Mouse (Mus musculus): ENCODE measurements at regions not wholly inside any gene's neighbourhood (a gene's known extent, or its start where the extent isn't known, plus 50 kb on each side); places are given as distances from the start of the nearest gene placed in this dataset.

DNA sequence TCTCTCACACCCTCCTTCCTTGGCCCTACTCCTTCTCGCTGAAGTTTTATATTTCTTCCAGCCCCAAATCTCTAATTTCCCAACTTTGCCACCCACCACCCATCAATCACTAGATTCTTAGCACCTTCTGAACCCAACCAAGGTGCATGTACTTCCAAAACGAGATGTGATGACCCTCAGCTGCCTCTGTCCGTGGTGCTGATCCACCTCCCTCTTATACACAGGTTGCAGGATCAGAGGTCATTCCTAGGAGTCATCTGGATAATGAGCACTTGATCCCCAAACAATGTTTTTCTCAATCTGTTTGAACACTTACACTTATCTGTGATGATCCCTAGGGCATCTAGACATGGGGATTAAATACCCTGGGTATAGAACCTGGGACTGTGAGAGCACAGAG lies 156.5 kb downstream of the Dhx35 start:
- no peak overlapping the region for H3K4me2 ChIP-seq
- ATAC-seq (ENCODE audit: insufficient read depth) = no peak
- no peaks in the 10 kb centered on the region for H3K4me1 ChIP-seq (replicated peaks)
- no peak overlapping the region for H3K27ac ChIP-seq (replicated peaks)
- no peaks in the 10 kb centered on the region for H3K27me3 ChIP-seq
- H3K4me3 ChIP-seq (replicated peaks) = no peak overlapping the region
- no peaks in the 10 kb centered on the region for H3K36me3 ChIP-seq (replicated peaks)
- H3K9ac ChIP-seq = no peak overlapping the region
- WGBS (ENCODE audit: insufficient replicate concordance) = 24% methylated on average over 3 of the region's 3 CpGs
- no peaks in the 10 kb centered on the region for H3K9me3 ChIP-seq (replicated peaks)

DNA sequence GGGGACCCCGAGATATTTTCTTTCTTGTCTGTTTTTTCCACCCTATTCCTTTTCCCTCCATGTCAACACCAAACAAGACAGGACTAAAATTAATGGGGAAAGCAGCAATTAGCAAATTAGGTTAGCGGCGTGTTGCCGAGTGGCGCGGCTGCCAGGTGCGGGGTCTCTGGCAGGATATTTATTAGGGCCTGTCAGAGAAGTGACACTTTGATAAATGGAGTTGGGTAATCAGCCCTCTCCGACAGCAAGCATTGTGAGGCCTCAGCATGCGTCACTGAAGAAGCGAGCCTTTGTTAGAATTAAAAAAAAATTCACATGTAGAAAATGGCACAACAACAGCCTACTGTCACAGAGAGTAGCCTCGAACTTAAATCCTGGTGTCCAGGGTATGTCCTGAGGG lies 162.3 kb downstream of the Dhx35 start:
- ATAC-seq (ENCODE audit: insufficient read depth) = no peak
- Histone ChIP-seq H3K9ac (no peak overlapping the region), H3K27me3 (no peaks in the 10 kb centered on the region), H3K27ac (replicated peaks) (no peak overlapping the region), H3K9me3 (replicated peaks) (no peaks in the 10 kb centered on the region), H3K4me1 (replicated peaks) (no peaks in the 10 kb centered on the region), H3K4me3 (replicated peaks) (no peak overlapping the region), H3K4me2 (no peak overlapping the region), H3K36me3 (replicated peaks) (no peaks in the 10 kb centered on the region)
- WGBS (ENCODE audit: insufficient replicate concordance) = 46% methylated on average over 11 of the region's 11 CpGs

DNA sequence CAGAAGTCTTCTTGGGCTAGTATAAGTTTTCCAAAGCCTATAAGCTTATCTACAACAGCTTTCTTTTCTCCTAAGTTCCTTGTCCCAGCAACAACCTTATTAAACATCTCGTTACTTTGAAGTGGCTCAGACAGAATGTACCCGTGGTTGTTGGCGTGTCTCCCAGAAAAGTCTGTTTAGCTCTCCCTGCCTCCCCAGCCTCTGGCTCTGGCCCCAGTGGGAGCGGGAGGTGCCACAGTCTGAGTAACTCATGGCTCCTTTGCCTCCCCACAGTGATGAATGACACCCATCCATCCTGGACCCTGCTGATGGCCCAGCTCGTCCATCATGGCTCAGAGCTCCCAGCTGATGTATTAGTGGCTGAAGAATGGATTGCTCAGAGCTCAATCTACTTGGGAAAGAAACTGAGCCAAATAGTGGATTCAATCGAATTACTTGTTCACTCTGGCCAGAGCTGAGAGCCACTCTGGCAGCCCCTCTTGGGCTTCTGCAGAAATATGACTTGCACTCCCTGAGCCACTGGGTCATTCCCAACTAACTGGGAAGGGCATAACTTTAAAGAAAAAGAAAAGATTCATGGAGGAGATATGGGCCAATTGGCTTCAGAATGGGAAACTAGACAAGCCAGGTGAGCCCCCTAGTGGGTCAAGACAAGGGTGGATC lies 170.5 kb downstream of the Dhx35 start:
- no peak overlapping the region for H3K4me2 ChIP-seq
- H3K27me3 ChIP-seq = no peaks in the 10 kb centered on the region
- no peaks in the 10 kb centered on the region for H3K9me3 ChIP-seq (replicated peaks)
- no peak overlapping the region for H3K9ac ChIP-seq
- no peaks in the 10 kb centered on the region for H3K4me1 ChIP-seq (replicated peaks)
- no peak overlapping the region for H3K27ac ChIP-seq (replicated peaks)
- ATAC-seq (ENCODE audit: insufficient read depth) = no peak
- H3K4me3 ChIP-seq (replicated peaks) = no peak overlapping the region
- 52% methylated on average over 6 of the region's 6 CpGs for WGBS (ENCODE audit: insufficient replicate concordance)
- H3K36me3 ChIP-seq (replicated peaks) = no peaks in the 10 kb centered on the region

GRCm38 (mm10) chr2:158972178-158972577 lies 177.6 kb downstream of the Dhx35 start:
- 56% methylated on average over 2 of the region's 2 CpGs for WGBS (ENCODE audit: insufficient replicate concordance)

GRCm38 (mm10) chr2:158985529-158986148 lies 191.0 kb downstream of the Dhx35 start:
- ATAC-seq (ENCODE audit: insufficient read depth) = no peak

More at GRCm38 (mm10) chr2:158972178-158972577, 177.6 kb downstream of the Dhx35 start:
- Histone ChIP-seq H3K4me3 (replicated peaks) (no peak overlapping the region), H3K36me3 (replicated peaks) (no peaks in the 10 kb centered on the region), H3K27ac (replicated peaks) (no peak overlapping the region), H3K27me3 (no peaks in the 10 kb centered on the region), H3K4me1 (replicated peaks) (no peaks in the 10 kb centered on the region), H3K9me3 (replicated peaks) (no peaks in the 10 kb centered on the region), H3K9ac (no peak overlapping the region), H3K4me2 (no peak overlapping the region)
- ATAC-seq (ENCODE audit: insufficient read depth) = no peak

DNA sequence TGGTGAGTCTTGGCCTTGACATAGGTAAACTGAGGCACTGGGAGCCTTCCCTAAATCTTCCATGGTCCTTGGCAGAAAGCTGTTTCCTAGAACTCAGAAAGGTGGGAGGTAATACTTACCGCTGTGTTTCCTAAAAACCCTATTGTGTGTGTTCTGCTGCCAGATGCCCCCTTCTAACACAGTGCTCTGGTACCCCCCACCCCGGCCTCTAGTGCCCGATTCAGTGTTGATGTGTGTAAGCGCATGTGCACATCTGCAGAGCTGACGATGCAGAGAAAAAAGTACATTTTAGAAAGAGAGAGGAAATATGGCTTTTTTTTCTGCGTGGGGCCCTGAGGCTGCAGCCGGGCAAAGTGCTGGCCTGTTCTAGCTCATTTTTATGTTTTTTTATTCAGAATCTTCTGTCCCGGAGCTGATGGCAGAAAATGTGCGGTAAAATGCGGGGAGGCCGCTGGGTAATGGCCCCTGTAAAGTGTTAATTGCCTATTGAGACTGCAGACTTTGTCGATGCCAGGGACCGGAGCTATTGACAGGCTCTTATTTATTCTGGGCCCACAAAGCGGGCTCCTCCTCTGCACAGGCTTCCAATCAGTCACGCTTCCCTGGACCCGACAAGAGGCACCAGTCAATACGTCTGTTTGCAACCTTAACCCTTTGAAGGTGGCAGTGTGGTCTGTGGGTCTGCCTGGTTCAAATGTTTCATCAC lies 208.0 kb downstream of the Dhx35 start:
- no peaks in the 10 kb centered on the region for H3K27me3 ChIP-seq
- no peaks in the 10 kb centered on the region for H3K4me1 ChIP-seq (replicated peaks)
- no peak overlapping the region for H3K27ac ChIP-seq (replicated peaks)
- no peak overlapping the region for H3K9ac ChIP-seq
- WGBS (ENCODE audit: insufficient replicate concordance) = 49% methylated on average over 17 of the region's 17 CpGs
- no peaks in the 10 kb centered on the region for H3K9me3 ChIP-seq (replicated peaks)
- no peak for ATAC-seq (ENCODE audit: insufficient read depth)
- no peak overlapping the region for H3K4me2 ChIP-seq
- no peak overlapping the region for H3K4me3 ChIP-seq (replicated peaks)
- no peaks in the 10 kb centered on the region for H3K36me3 ChIP-seq (replicated peaks)

More at GRCm38 (mm10) chr2:158985529-158986148, 191.0 kb downstream of the Dhx35 start:
- 62% methylated on average over 17 of the region's 17 CpGs for WGBS (ENCODE audit: insufficient replicate concordance)
- H3K9ac ChIP-seq = no peak overlapping the region
- no peaks in the 10 kb centered on the region for H3K36me3 ChIP-seq (replicated peaks)
- no peaks in the 10 kb centered on the region for H3K9me3 ChIP-seq (replicated peaks)
- H3K27ac ChIP-seq (replicated peaks) = no peak overlapping the region
- no peak overlapping the region for H3K4me2 ChIP-seq
- H3K4me3 ChIP-seq (replicated peaks) = no peak overlapping the region
- H3K27me3 ChIP-seq = no peaks in the 10 kb centered on the region
- H3K4me1 ChIP-seq (replicated peaks) = no peaks in the 10 kb centered on the region

DNA sequence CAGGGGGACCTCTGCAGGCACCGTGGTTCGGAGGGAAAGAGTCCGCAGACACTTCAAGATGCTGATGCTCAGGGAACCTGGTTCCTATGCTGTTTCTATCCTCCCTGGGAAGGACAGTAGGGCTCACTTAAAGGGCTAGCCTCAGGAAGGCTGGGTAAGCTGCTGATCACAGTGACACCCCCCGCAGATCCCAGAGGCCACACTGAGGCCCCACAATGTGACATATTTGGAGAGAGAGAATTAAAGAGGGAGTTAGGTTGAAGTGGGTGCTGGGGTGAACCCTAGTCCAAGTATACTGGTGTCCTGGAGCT lies 208.5 kb downstream of the Dhx35 start:
- Histone ChIP-seq H3K36me3 (replicated peaks) (no peaks in the 10 kb centered on the region), H3K4me3 (replicated peaks) (no peak overlapping the region), H3K4me1 (replicated peaks) (no peaks in the 10 kb centered on the region), H3K9ac (no peak overlapping the region), H3K27me3 (no peaks in the 10 kb centered on the region), H3K9me3 (replicated peaks) (no peaks in the 10 kb centered on the region), H3K4me2 (no peak overlapping the region), H3K27ac (replicated peaks) (no peak overlapping the region)
- no peak for ATAC-seq (ENCODE audit: insufficient read depth)
- 73% methylated on average over 4 of the region's 4 CpGs for WGBS (ENCODE audit: insufficient replicate concordance)

DNA sequence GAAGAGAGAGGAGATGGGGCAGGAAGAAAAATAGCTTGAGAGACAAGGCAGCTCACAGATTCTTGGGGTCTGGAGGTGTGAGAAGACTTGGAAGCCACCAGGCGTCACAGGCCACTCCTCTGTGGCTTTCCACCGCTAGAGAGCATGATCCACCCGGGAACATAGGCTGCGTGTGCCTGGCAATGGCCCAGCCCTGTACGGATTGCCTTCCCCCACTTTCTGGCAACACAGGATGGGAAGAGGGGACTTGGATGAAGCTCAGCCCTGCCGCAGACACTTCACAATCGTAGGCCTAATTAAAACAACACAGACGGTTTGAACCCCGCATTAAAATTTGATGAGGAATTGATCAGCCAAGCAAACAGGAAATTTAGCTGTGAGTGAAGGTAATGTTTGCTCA lies 209.8 kb downstream of the Dhx35 start:
- ATAC-seq (ENCODE audit: insufficient read depth) = no peak
- WGBS (ENCODE audit: insufficient replicate concordance) = 68% methylated on average over 9 of the region's 9 CpGs
- no peak overlapping the region for H3K27ac ChIP-seq (replicated peaks)
- H3K27me3 ChIP-seq = no peaks in the 10 kb centered on the region
- H3K9me3 ChIP-seq (replicated peaks) = no peaks in the 10 kb centered on the region
- no peaks in the 10 kb centered on the region for H3K36me3 ChIP-seq (replicated peaks)
- no peak overlapping the region for H3K4me3 ChIP-seq (replicated peaks)
- H3K4me2 ChIP-seq = no peak overlapping the region
- no peak overlapping the region for H3K9ac ChIP-seq
- no peaks in the 10 kb centered on the region for H3K4me1 ChIP-seq (replicated peaks)

- Histone ChIP-seq H3K4me2 (no peak overlapping the region), H3K4me1 (replicated peaks) (no peaks in the 10 kb centered on the region), H3K27ac (replicated peaks) (no peak overlapping the region), H3K27me3 (no peaks in the 10 kb centered on the region), H3K36me3 (replicated peaks) (no peaks in the 10 kb centered on the region), H3K4me3 (replicated peaks) (no peak overlapping the region), H3K9ac (no peak overlapping the region), H3K9me3 (replicated peaks) (no peaks in the 10 kb centered on the region)
- WGBS (ENCODE audit: insufficient replicate concordance) = 44% methylated on average over 4 of the region's 4 CpGs
- ATAC-seq (ENCODE audit: insufficient read depth) = no peak
Observed at GRCm38 (mm10) chr2:159012725-159013124, 218.1 kb downstream of the Dhx35 start.

- Histone ChIP-seq H3K27ac (replicated peaks) (no peak overlapping the region), H3K27me3 (no peaks in the 10 kb centered on the region), H3K36me3 (replicated peaks) (no peaks in the 10 kb centered on the region), H3K4me1 (replicated peaks) (no peaks in the 10 kb centered on the region), H3K4me2 (no peak overlapping the region), H3K9ac (no peak overlapping the region), H3K9me3 (replicated peaks) (no peaks in the 10 kb centered on the region), H3K4me3 (replicated peaks) (no peak overlapping the region)
- WGBS (ENCODE audit: insufficient replicate concordance) = 63% methylated on average over 8 of the region's 8 CpGs
- ATAC-seq (ENCODE audit: insufficient read depth) = no peak
Observed at GRCm38 (mm10) chr2:159014553-159014952, 219.9 kb downstream of the Dhx35 start.

DNA sequence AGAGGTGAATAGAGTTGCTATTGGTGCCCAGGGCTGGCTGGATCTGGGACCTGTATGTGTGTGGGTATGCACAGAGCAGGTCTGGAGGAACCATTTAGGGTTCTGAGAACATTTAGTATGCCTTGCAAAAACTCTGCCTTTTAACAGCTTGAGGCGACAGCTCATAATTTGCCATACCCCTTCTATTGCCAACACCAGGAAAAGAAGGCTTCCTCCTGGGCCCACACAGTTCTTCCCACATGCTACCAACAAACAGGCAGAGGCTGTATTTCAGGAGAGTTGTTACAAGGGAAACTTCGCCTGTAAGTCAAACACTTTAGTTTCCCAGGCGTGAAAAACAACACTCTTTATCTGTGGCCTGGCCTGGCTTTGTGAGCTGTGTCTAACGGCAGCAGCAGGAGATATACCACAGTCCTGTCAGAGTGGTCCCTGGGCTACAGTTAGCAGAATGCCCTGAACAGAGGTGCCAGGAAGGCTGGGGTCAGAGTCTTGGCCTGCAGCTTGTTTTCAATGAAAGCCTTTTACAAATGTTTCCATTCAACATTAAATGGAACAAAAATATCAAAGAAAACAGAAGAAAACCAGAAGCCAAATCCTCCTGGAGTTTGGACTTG lies 225.4 kb downstream of the Dhx35 start:
- Histone ChIP-seq H3K27ac (replicated peaks) (no peak overlapping the region), H3K4me3 (replicated peaks) (no peak overlapping the region), H3K36me3 (replicated peaks) (no peaks in the 10 kb centered on the region), H3K9ac (no peak overlapping the region), H3K9me3 (replicated peaks) (no peaks in the 10 kb centered on the region), H3K4me1 (replicated peaks) (no peaks in the 10 kb centered on the region), H3K4me2 (no peak overlapping the region), H3K27me3 (no peaks in the 10 kb centered on the region)
- WGBS (ENCODE audit: insufficient replicate concordance) = 40% methylated on average over 4 of the region's 4 CpGs
- no peak for ATAC-seq (ENCODE audit: insufficient read depth)

Measured in liver, embryonic 15.5 days (tissue).